Mouse (Mus musculus) lung, adult 2 months (tissue): ENCODE results near the gene Slc52a3.

ENCODE experiments used
- CTCF ChIP-seq: fragments of 200-500 bp; IDR thresholded peaks from 2 replicates; pipeline ENCODE4 v1.5.1; 2011; ENCODE audit warnings: mild to moderate bottlenecking, low read length, control low read depth; ENCODE audit not compliant: insufficient read depth
- POLR2A ChIP-seq: fragments of 200-500 bp; IDR thresholded peaks from 2 replicates; pipeline ENCODE4 v1.6.1; 2011; ENCODE audit warnings: low read depth, mild to moderate bottlenecking, control low read depth, low read length, borderline replicate concordance; ENCODE audit errors: extremely low read depth

- TF ChIP-seq POLR2A (no peak), CTCF (no peak)
These were observed 21.0 kb upstream of the Slc52a3 start for GRCm38 (mm10) chr2:151975295-151975694.
